Mouse (Mus musculus) MEL (cell line): ENCODE data around the gene Abhd16a. TPM values are rescaled to one million over a fixed set of nuclear protein-coding genes. Genes with fewer than 3 reads are reported as not detected.

ENCODE experiments used
- DNase-seq: peaks from one replicate; pipeline ENCODE4 v3.0.0; 2011; ENCODE audit warnings: low read depth, low spot score
- H3K27ac ChIP-seq: 2 replicates; pipeline ENCODE4 v1.5.1; 2012; ENCODE audit warnings: low read depth, mild to moderate bottlenecking, control low read depth, low read length, moderate library complexity; ENCODE audit not compliant: control insufficient read depth
- H3K27me3 ChIP-seq, 2 experiments: fragments of 150-350 bp in 1 of 2; sonication (generic) in 1 of 2; 2 replicates each; pipeline ENCODE4 v1.6.1; 2012; ENCODE audit warnings: low read length in 2 of 2, mild to moderate bottlenecking in 2 of 2, improper control_type of control experiment in 1 of 2, moderate library complexity in 1 of 2; ENCODE audit not compliant: insufficient read depth in 2 of 2, control insufficient read depth in 1 of 2
- H3K36me3 ChIP-seq, 2 experiments: 2 replicates each; pipeline ENCODE4 v1.6.1; 2012 to 2014; ENCODE audit warnings: low read length in 2 of 2, improper control_type of control experiment in 1 of 2, inconsistent platforms in 1 of 2, mild to moderate bottlenecking in 1 of 2; ENCODE audit not compliant: insufficient read depth in 2 of 2, control insufficient read depth in 1 of 2
- H3K4me1 ChIP-seq, 2 experiments: fragments of 150-350 bp in 1 of 2; sonication (generic) in 1 of 2; 2 replicates each; pipeline ENCODE4 v1.6.1; 2012; ENCODE audit warnings: low read length in 2 of 2, improper control_type of control experiment in 1 of 2, mild to moderate bottlenecking in 1 of 2; ENCODE audit not compliant: insufficient read depth in 2 of 2, control insufficient read depth in 1 of 2
- H3K4me3 ChIP-seq, 2 experiments: fragments of 150-350 bp in 1 of 2; sonication (generic) in 1 of 2; 2 replicates each; pipeline ENCODE4 v1.5.1; 2012; ENCODE audit warnings: low read depth in 2 of 2, low read length in 2 of 2, mild to moderate bottlenecking in 2 of 2, moderate library complexity in 2 of 2, control low read depth in 1 of 2, improper control_type of control experiment in 1 of 2; ENCODE audit not compliant: control insufficient read depth in 1 of 2, insufficient read depth in 1 of 2
- H3K79me2 ChIP-seq: 2 replicates; pipeline ENCODE4 v1.6.1; 2012; ENCODE audit warnings: mild to moderate bottlenecking, low read length, moderate library complexity; ENCODE audit not compliant: control insufficient read depth, poor library complexity, insufficient read depth
- H3K9ac ChIP-seq: 2 replicates; pipeline ENCODE4 v1.6.1; 2012; ENCODE audit warnings: low read depth, mild to moderate bottlenecking, control low read depth, low read length, moderate library complexity; ENCODE audit not compliant: control insufficient read depth, poor library complexity, severe bottlenecking
- H3K9me3 ChIP-seq: fragments of 150-350 bp; sonication (generic); replicated peaks from 2 replicates; pipeline ENCODE4 v1.6.1; 2012; ENCODE audit warnings: mild to moderate bottlenecking, low read length, improper control_type of control experiment, moderate library complexity; ENCODE audit not compliant: insufficient read depth
- BHLHE40 ChIP-seq: IDR thresholded peaks from 2 replicates; pipeline ENCODE4 v1.6.1; 2012; ENCODE audit warnings: low read depth, mild to moderate bottlenecking, inconsistent platforms, low read length, improper control_type of control experiment, borderline replicate concordance
- CHD1 ChIP-seq: IDR thresholded peaks from 2 replicates; pipeline ENCODE4 v1.6.1; 2012; ENCODE audit warnings: low read depth, mild to moderate bottlenecking, inconsistent platforms, low read length, improper control_type of control experiment
- CHD2 ChIP-seq: IDR thresholded peaks from 2 replicates; pipeline ENCODE4 v1.6.1; 2011; ENCODE audit warnings: low read length, improper control_type of control experiment
- CTCF ChIP-seq, 3 experiments: IDR thresholded peaks in 2 of 3; conservative IDR thresholded peaks in 1 of 3; 2 replicates each; pipeline ENCODE4 v1.5.1; 2011 to 2012; ENCODE audit warnings: low read length in 3 of 3, low read depth in 2 of 3, mild to moderate bottlenecking in 2 of 3, improper control_type of control experiment in 1 of 3, inconsistent platforms in 1 of 3, mixed read lengths in 1 of 3, moderate library complexity in 1 of 3; ENCODE audit not compliant: control insufficient read depth in 1 of 3, insufficient read depth in 1 of 3, poor library complexity in 1 of 3, severe bottlenecking in 1 of 3
- ELF1 ChIP-seq: IDR thresholded peaks from 2 replicates; pipeline ENCODE4 v1.6.1; 2014; ENCODE audit warnings: low read depth, mild to moderate bottlenecking, inconsistent platforms, low read length, improper control_type of control experiment, moderate library complexity
- EP300 ChIP-seq, 2 experiments: IDR thresholded peaks; 2 replicates each; pipeline ENCODE4 v1.6.1; 2011; ENCODE audit warnings: improper control_type of control experiment in 2 of 2, low read length in 2 of 2, low read depth in 1 of 2, mild to moderate bottlenecking in 1 of 2
- ETS1 ChIP-seq: IDR thresholded peaks from 2 replicates; pipeline ENCODE4 v1.6.1; 2012; ENCODE audit warnings: low read depth, mild to moderate bottlenecking, inconsistent platforms, low read length, improper control_type of control experiment, moderate library complexity
- GABPA ChIP-seq: IDR thresholded peaks from 2 replicates; pipeline ENCODE4 v1.6.1; 2012; ENCODE audit warnings: low read depth, mild to moderate bottlenecking, inconsistent platforms, low read length, improper control_type of control experiment, moderate library complexity
- GATA1 ChIP-seq: IDR thresholded peaks from 2 replicates; pipeline ENCODE4 v1.6.1; 2011; ENCODE audit warnings: low read depth, low read length, improper control_type of control experiment
- HCFC1 ChIP-seq: IDR thresholded peaks from 2 replicates; pipeline ENCODE4 v1.6.1; 2012; ENCODE audit warnings: low read depth, mild to moderate bottlenecking, inconsistent platforms, low read length, improper control_type of control experiment, moderate library complexity
- KAT2A ChIP-seq: conservative IDR thresholded peaks from 2 replicates; pipeline ENCODE4 v1.6.1; 2012; ENCODE audit warnings: low read depth, low read length, improper control_type of control experiment, inconsistent platforms
- MAFK ChIP-seq: IDR thresholded peaks from 2 replicates; pipeline ENCODE4 v1.6.1; 2011; ENCODE audit warnings: low read depth, mild to moderate bottlenecking, low read length, improper control_type of control experiment, borderline replicate concordance
- MAX ChIP-seq: IDR thresholded peaks from 2 replicates; pipeline ENCODE4 v1.6.1; 2011; ENCODE audit warnings: low read length, improper control_type of control experiment
- MAZ ChIP-seq: IDR thresholded peaks from 2 replicates; pipeline ENCODE4 v1.6.1; 2012; ENCODE audit warnings: low read depth, mild to moderate bottlenecking, inconsistent platforms, low read length, improper control_type of control experiment
- MEF2A ChIP-seq: IDR thresholded peaks from 2 replicates; pipeline ENCODE4 v1.6.1; 2014; ENCODE audit warnings: low read depth, mild to moderate bottlenecking, inconsistent platforms, low read length, improper control_type of control experiment; ENCODE audit not compliant: poor library complexity, insufficient replicate concordance, severe bottlenecking; ENCODE audit errors: extremely low read depth
- MXI1 ChIP-seq: IDR thresholded peaks from 2 replicates; pipeline ENCODE4 v1.6.1; 2011; ENCODE audit warnings: mild to moderate bottlenecking, low read depth, low read length, improper control_type of control experiment
- MYB ChIP-seq: IDR thresholded peaks from 2 replicates; pipeline ENCODE4 v1.6.1; 2011; ENCODE audit warnings: mild to moderate bottlenecking, low read depth, low read length, improper control_type of control experiment
- MYC ChIP-seq: IDR thresholded peaks from 2 replicates; pipeline ENCODE4 v1.6.1; 2011; ENCODE audit warnings: low read depth, mild to moderate bottlenecking, low read length, improper control_type of control experiment, moderate library complexity
- NELFE ChIP-seq: IDR thresholded peaks from 2 replicates; pipeline ENCODE4 v1.6.1; 2011; ENCODE audit warnings: low read depth, low read length, improper control_type of control experiment
- NRF1 ChIP-seq: IDR thresholded peaks from 2 replicates; pipeline ENCODE4 v1.6.1; 2014; ENCODE audit warnings: low read depth, mild to moderate bottlenecking, inconsistent platforms, low read length, improper control_type of control experiment, moderate library complexity; ENCODE audit not compliant: poor library complexity, insufficient read depth, severe bottlenecking
- POLR2A ChIP-seq, 2 experiments: IDR thresholded peaks; 2 replicates each; pipeline ENCODE4 v1.6.1; 2011 to 2012; ENCODE audit warnings: low read length in 2 of 2, mild to moderate bottlenecking in 2 of 2, control low read depth in 1 of 2, improper control_type of control experiment in 1 of 2, low read depth in 1 of 2, moderate library complexity in 1 of 2; ENCODE audit not compliant: control insufficient read depth in 1 of 2, insufficient read depth in 1 of 2, poor library complexity in 1 of 2
- POLR2AphosphoS2 ChIP-seq: IDR thresholded peaks from 2 replicates; pipeline ENCODE4 v1.6.1; 2011; ENCODE audit warnings: low read length, improper control_type of control experiment
- POLR2AphosphoS5 ChIP-seq: IDR thresholded peaks from 2 replicates; pipeline ENCODE4 v1.6.1; 2012; ENCODE audit warnings: low read depth, borderline replicate concordance, mild to moderate bottlenecking, inconsistent platforms, low read length, moderate library complexity, mixed read lengths
- RAD21 ChIP-seq: IDR thresholded peaks from 2 replicates; pipeline ENCODE4 v1.6.1; 2011; ENCODE audit warnings: mild to moderate bottlenecking, low read depth, low read length, improper control_type of control experiment
- RCOR1 ChIP-seq: IDR thresholded peaks from 2 replicates; pipeline ENCODE4 v1.6.1; 2012; ENCODE audit warnings: low read depth, mild to moderate bottlenecking, inconsistent platforms, low read length, improper control_type of control experiment
- SIN3A ChIP-seq: IDR thresholded peaks from 2 replicates; pipeline ENCODE4 v1.6.1; 2012; ENCODE audit warnings: low read length, improper control_type of control experiment, inconsistent platforms
- SMC3 ChIP-seq: IDR thresholded peaks from 2 replicates; pipeline ENCODE4 v1.6.1; 2011; ENCODE audit warnings: low read depth, low read length, improper control_type of control experiment
- TAL1 ChIP-seq: IDR thresholded peaks from 2 replicates; pipeline ENCODE4 v1.6.1; 2012; ENCODE audit warnings: mild to moderate bottlenecking, inconsistent platforms, low read length, moderate library complexity, mixed read lengths
- TBP ChIP-seq: IDR thresholded peaks from 2 replicates; pipeline ENCODE4 v1.8.0; 2011; ENCODE audit warnings: low read depth, low read length, improper control_type of control experiment
- TCF12 ChIP-seq: IDR thresholded peaks from 2 replicates; pipeline ENCODE4 v1.6.1; 2014; ENCODE audit warnings: low read depth, mild to moderate bottlenecking, inconsistent platforms, low read length, improper control_type of control experiment, moderate library complexity
- UBTF ChIP-seq: IDR thresholded peaks from 2 replicates; pipeline ENCODE4 v1.6.1; 2012; ENCODE audit warnings: low read depth, mild to moderate bottlenecking, inconsistent platforms, low read length, improper control_type of control experiment, moderate library complexity, borderline replicate concordance; ENCODE audit not compliant: insufficient read depth
- USF1 ChIP-seq: IDR thresholded peaks from 2 replicates; pipeline ENCODE4 v1.6.1; 2014; ENCODE audit warnings: low read depth, mild to moderate bottlenecking, inconsistent platforms, low read length, improper control_type of control experiment, moderate library complexity
- USF2 ChIP-seq, 2 experiments: IDR thresholded peaks; 2 replicates each; pipeline ENCODE4 v1.6.1; 2011 to 2012; ENCODE audit warnings: improper control_type of control experiment in 2 of 2, low read length in 2 of 2, borderline replicate concordance in 1 of 2, inconsistent platforms in 1 of 2, low read depth in 1 of 2, mild to moderate bottlenecking in 1 of 2; ENCODE audit not compliant: insufficient read depth in 1 of 2
- ZC3H11A ChIP-seq: IDR thresholded peaks from 2 replicates; pipeline ENCODE4 v1.6.1; 2012; ENCODE audit warnings: low read depth, mild to moderate bottlenecking, inconsistent platforms, low read length, improper control_type of control experiment
- ZKSCAN1 ChIP-seq: IDR thresholded peaks from 2 replicates; pipeline ENCODE4 v1.6.1; 2012; ENCODE audit warnings: low read depth, mild to moderate bottlenecking, inconsistent platforms, low read length, improper control_type of control experiment, moderate library complexity
- ZMIZ1 ChIP-seq: IDR thresholded peaks from 2 replicates; pipeline ENCODE4 v1.6.1; 2012; ENCODE audit warnings: low read depth, mild to moderate bottlenecking, inconsistent platforms, low read length, improper control_type of control experiment, moderate library complexity
- ZNF384 ChIP-seq: IDR thresholded peaks from 2 replicates; pipeline ENCODE4 v1.6.1; 2012; ENCODE audit warnings: low read depth, mild to moderate bottlenecking, inconsistent platforms, low read length, improper control_type of control experiment
- polyA plus RNA-seq, 2 experiments: library from polyadenylated mRNA; stranded (reverse) in 1 of 2; unstranded in 1 of 2; fragments of >175 nt in 1 of 2; fragments of >200 nt in 1 of 2; gene quantifications; 2 replicates each; pipeline versions ENCODE4 v1.2.1 to v1.2.4; 2012; ENCODE audit warnings: low replicate concordance in 2 of 2, low read depth in 1 of 2; ENCODE audit not compliant: insufficient read length in 2 of 2, insufficient read depth in 1 of 2, missing spikeins in 1 of 2
- total RNA-seq: library from RNA; depleted of rRNA; stranded (reverse); fragments of 300-350 nt; gene quantifications from 2 replicates; pipeline ENCODE4 v1.2.3, GENCODE M21; 2012

Abhd16a gene
- total and polyA plus RNA-seq, 3 experiments: 96.1 to 126 TPM; not detected in 1

GRCm38 (mm10) chr17:35104754-35105153 lies 15.7 kb downstream of the Abhd16a start:
- H3K4me3 ChIP-seq: peak overlapping the region in 1 of 2 experiments; percentile 5; a peak in 1 of 4 replicates
- peak; percentile 83 for DNase-seq
- H3K27ac ChIP-seq: peak overlapping the region; percentile 96
- H3K9ac ChIP-seq: peak overlapping the region; percentile 64
- no peaks in the 10 kb centered on the region for H3K79me2 ChIP-seq
- no peaks in the 10 kb centered on the region for H3K9me3 ChIP-seq
- peaks cover 22 to 36% of the 10 kb centered on the region in 2 experiments for H3K4me1 ChIP-seq
- peaks cover 0 to 31% of the 10 kb centered on the region in 2 experiments; a peak in 2 of 4 replicates for H3K36me3 ChIP-seq
- H3K27me3 ChIP-seq: no peaks in the 10 kb centered on the region
- TF ChIP-seq CHD2 (no peak), ZMIZ1 (no peak), ZKSCAN1 (no peak), RAD21 (no peak), BHLHE40 (peak; percentile 25; the same call in 1 of the 2 replicates), NRF1 (no peak), HCFC1 (0 out of 2 replicates have a peak, but pooled peaks have one; percentile 33), CTCF (IDR thresholded peaks at IDR 0.05 in 2 of 3, conservative IDR thresholded peaks at IDR 0.05 in 1 of 3; ENCODE audit: control insufficient read depth in 1 of 3, insufficient read depth in 1 of 3, low read depth in 2 of 3, low read length in 3 of 3, poor library complexity in 1 of 3, severe bottlenecking in 1 of 3) (no peak), MEF2A (no peak), MAFK (no peak), TBP (no peak; the same call in 1 of the 2 replicates), KAT2A (no peak), POLR2AphosphoS2 (no peak), SIN3A (peak; percentile 69), CHD1 (0 out of 2 replicates have a peak, but pooled peaks have one; percentile 41), MAZ (peak; percentile 24; the same call in 1 of the 2 replicates), MYB (no peak), ZNF384 (no peak), MYC (peak; percentile 48; the same call in 1 of the 2 replicates), POLR2A (IDR thresholded peaks at IDR 0.05; ENCODE audit: control insufficient read depth in 1 of 2, insufficient read depth in 1 of 2, low read depth in 1 of 2, low read length in 2 of 2, poor library complexity in 1 of 2) (peak in 1 of 2 experiments; percentile 53; a peak in 1 of 4 replicates), ETS1 (peak; percentile 79), NELFE (peak; percentile 28; the same call in 1 of the 2 replicates), EP300 (IDR thresholded peaks at IDR 0.05; ENCODE audit: low read depth in 1 of 2, low read length in 2 of 2) (peak; percentile 83 to 94), TCF12 (peak; percentile 91), GABPA (no peak), ZC3H11A (no peak), USF1 (peak; percentile 18; the same call in 1 of the 2 replicates), UBTF (no peak), ELF1 (no peak), GATA1 (peak; percentile 91), POLR2AphosphoS5 (no peak), RCOR1 (peak; percentile 21; the same call in 1 of the 2 replicates), MXI1 (peak; percentile 60), MAX (peak; percentile 55), SMC3 (peak; percentile 6; the same call in 1 of the 2 replicates), TAL1 (peak; percentile 98), USF2 (IDR thresholded peaks at IDR 0.05; ENCODE audit: borderline replicate concordance in 1 of 2, insufficient read depth in 1 of 2, low read depth in 1 of 2, low read length in 2 of 2) (no peak)
